Mouse (Mus musculus) megakaryocyte, embryonic 14.5 days (primary cell): ENCODE measurements around the gene Acp4. TPM values are rescaled to one million over a fixed set of nuclear protein-coding genes. Genes with fewer than 3 reads are reported as not detected.

Experiments
- H3K27me3 ChIP-seq: replicated peaks from 2 replicates; pipeline ENCODE3; 2012; ENCODE audit warnings: inconsistent platforms
- H3K36me3 ChIP-seq: replicated peaks from 2 replicates; pipeline ENCODE3; 2012; ENCODE audit warnings: low read length, inconsistent platforms, mixed read lengths
- H3K4me1 ChIP-seq: 2 replicates; pipeline ENCODE4 v1.6.1; 2012; ENCODE audit warnings: inconsistent platforms
- H3K4me3 ChIP-seq: replicated peaks from 2 replicates; pipeline ENCODE3; 2012; ENCODE audit warnings: moderate library complexity, mild to moderate bottlenecking, inconsistent platforms
- H3K9me3 ChIP-seq: 2 replicates; pipeline ENCODE4 v1.6.1; 2012; ENCODE audit warnings: inconsistent platforms
- FLI1 ChIP-seq: IDR thresholded peaks from 2 replicates; pipeline ENCODE4 v1.6.1; 2012; ENCODE audit warnings: low read length, inconsistent platforms, mixed read lengths
- GATA1 ChIP-seq: IDR thresholded peaks from 3 replicates; pipeline ENCODE4 v1.6.1; 2012; ENCODE audit warnings: mixed read lengths, low read length, inconsistent platforms, borderline replicate concordance
- polyA plus RNA-seq: library from polyadenylated mRNA; stranded (reverse); fragments of >175 nt; gene quantifications from 2 replicates; pipeline ENCODE4 v1.2.3, GENCODE M21; 2012; ENCODE audit warnings: low replicate concordance; ENCODE audit not compliant: insufficient read depth

The Acp4 gene
- polyA plus RNA-seq, 1 experiment = not detected

GRCm38 (mm10) chr7:44281586-44281985, 24.4 kb upstream of the Acp4 start:
- no peaks in the 10 kb centered on the region for H3K36me3 ChIP-seq
- H3K9me3 ChIP-seq = peaks cover 9% of the 10 kb centered on the region
- H3K4me3 ChIP-seq = no peak overlapping the region
- peaks cover 36% of the 10 kb centered on the region for H3K27me3 ChIP-seq
- no peaks in the 10 kb centered on the region for H3K4me1 ChIP-seq
- TF ChIP-seq GATA1 (no peak), FLI1 (no peak)

DNA sequence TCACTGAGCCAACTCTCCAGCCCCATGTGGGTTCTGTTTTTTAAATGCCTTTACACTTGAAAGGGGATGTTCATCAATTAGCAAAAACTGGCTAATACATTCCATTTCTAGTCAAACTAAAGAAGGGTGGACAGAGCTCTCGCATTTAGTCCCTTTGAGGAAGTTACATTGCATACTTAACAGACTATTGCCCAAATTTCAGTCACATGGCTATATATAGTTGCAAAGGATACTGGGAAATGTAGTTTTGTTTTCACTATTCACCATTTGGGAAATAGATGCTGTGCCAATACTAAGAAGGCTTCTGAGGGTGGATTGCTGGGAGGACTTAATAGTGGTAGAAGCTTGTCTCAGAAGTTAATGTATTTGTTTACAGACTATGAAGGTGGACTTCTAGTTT, 23.8 kb upstream of the Acp4 start:
- Histone ChIP-seq H3K36me3 (no peaks in the 10 kb centered on the region), H3K9me3 (peaks cover 12% of the 10 kb centered on the region), H3K4me1 (no peaks in the 10 kb centered on the region), H3K27me3 (peaks cover 38% of the 10 kb centered on the region), H3K4me3 (no peak overlapping the region)
- no peak for TF ChIP-seq GATA1
- TF ChIP-seq FLI1 = no peak

DNA sequence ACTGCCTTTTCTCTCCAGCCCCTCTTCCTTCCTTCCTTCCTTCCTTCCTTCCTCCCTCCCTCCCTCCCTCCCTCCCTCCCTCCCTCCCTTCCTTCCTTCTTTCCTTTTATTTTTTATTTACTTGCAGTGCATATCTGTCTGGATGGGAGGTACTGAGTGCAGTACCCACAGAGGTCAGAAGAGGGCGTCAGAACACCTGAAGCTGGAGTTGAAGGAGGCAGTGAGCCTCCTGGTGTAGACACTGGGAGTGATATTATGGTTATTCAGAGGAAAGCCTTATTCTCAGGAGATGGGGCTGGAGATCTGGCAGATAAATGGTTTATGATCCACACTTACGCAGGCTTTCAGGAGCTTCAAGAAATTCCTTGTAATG, 20.1 kb upstream of the Acp4 start:
- peaks cover 12% of the 10 kb centered on the region for H3K9me3 ChIP-seq
- no peaks in the 10 kb centered on the region; the same call in 1 of the 2 replicates for H3K4me1 ChIP-seq
- TF ChIP-seq GATA1 (no peak), FLI1 (no peak)
- no peak overlapping the region for H3K4me3 ChIP-seq
- H3K27me3 ChIP-seq = peaks cover 46% of the 10 kb centered on the region
- no peaks in the 10 kb centered on the region for H3K36me3 ChIP-seq

DNA sequence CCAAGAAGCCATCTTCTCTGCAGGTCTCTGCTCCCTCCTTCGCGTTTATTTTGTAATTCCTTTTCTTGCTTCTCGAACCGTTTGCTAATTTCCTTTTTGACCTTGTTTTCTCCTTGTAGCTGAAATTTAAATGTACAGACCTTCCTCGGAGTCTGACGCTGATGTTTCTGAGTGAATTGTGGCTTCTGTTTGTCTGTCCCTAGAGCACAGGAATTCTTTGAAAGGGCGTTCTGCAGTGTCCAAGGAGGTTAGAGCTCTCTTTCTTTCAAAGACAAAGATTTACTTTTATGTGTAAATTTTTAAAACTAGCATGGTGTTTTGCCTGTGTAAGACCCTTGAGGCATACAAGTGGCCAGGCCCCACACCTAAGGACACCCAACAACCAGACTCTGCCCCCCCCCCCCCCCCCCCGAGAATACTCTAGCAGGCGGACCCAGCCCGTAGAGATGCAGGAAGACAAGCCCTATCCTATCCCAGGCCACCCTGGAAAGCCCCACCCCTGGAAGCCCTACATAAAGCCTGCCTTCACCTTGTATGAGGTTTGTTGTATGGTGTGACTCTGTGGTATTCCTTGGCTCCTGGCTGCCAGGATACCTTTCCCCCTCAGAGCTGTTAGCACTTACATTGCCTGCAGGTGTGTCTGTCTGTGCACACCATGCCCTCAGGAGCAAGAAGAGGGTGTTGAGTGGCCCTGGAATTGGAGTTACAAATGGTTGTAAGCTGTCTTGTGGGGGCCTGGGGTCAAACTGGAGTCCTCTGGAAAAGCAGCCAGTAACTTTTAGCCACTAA, 19.5 kb upstream of the Acp4 start:
- H3K4me1 ChIP-seq = no peaks in the 10 kb centered on the region; the same call in 1 of the 2 replicates
- H3K27me3 ChIP-seq = peaks cover 41% of the 10 kb centered on the region
- no peak overlapping the region for H3K4me3 ChIP-seq
- peaks cover 12% of the 10 kb centered on the region for H3K9me3 ChIP-seq
- no peaks in the 10 kb centered on the region for H3K36me3 ChIP-seq
- TF ChIP-seq FLI1 = no peak
- TF ChIP-seq GATA1 = no peak

GRCm38 (mm10) chr7:44275546-44275945, 18.4 kb upstream of the Acp4 start:
- H3K4me3 ChIP-seq = no peak overlapping the region
- peaks cover 38% of the 10 kb centered on the region for H3K27me3 ChIP-seq
- H3K36me3 ChIP-seq = no peaks in the 10 kb centered on the region
- peaks cover 16% of the 10 kb centered on the region for H3K9me3 ChIP-seq
- TF ChIP-seq GATA1 = no peak
- TF ChIP-seq FLI1 = no peak
- no peaks in the 10 kb centered on the region; the same call in 1 of the 2 replicates for H3K4me1 ChIP-seq

DNA sequence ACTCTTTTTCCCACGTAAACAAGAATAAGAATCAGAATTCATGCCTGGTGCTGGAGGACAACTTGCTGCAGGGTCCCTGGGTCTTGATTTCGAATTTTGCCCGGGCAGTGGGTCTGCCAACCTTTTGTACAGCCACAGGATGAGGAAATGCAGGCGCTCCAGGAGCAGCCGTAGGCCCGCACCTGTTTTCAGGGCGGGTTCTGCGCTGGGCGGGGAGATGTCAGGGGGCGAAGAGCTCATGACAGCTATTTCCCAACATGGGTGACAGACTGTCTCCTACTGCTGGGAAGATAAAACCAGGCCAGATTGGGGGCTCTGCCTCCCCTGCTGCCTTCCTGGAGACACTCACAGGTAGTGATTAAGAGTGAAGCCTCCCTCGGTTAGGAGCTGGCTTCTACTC, 16.9 kb upstream of the Acp4 start:
- Histone ChIP-seq H3K36me3 (no peaks in the 10 kb centered on the region), H3K27me3 (peaks cover 34% of the 10 kb centered on the region), H3K9me3 (peaks cover 16% of the 10 kb centered on the region), H3K4me1 (no peaks in the 10 kb centered on the region; the same call in 1 of the 2 replicates), H3K4me3 (no peak overlapping the region)
- TF ChIP-seq GATA1 (no peak), FLI1 (no peak)

- Histone ChIP-seq H3K4me3 (no peak overlapping the region), H3K9me3 (peaks cover 16% of the 10 kb centered on the region), H3K36me3 (no peaks in the 10 kb centered on the region), H3K27me3 (peaks cover 37% of the 10 kb centered on the region), H3K4me1 (no peaks in the 10 kb centered on the region; the same call in 1 of the 2 replicates)
- TF ChIP-seq FLI1 = no peak
- TF ChIP-seq GATA1 = no peak
Measured at GRCm38 (mm10) chr7:44273446-44273845, 16.3 kb upstream of the Acp4 start.

DNA sequence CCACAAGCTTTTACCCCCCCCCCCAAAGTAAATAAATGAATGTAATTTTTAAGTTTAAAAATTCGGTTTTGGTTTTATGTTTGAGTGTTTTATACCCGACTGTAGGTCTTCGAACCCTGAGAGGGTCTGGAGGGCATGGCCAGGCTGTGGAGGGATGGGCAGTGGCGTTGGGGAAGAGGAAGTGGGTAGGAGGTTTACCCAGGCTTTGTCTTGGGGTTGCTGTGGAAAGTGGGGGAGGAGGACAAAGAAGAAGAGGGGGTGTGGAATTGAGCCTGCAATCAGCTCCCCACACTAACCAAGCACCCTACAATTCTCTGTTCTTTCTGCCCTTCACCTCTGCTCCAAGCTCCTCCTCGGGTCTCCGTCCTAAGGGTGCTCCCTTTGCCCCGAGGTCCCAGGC, 15.4 kb upstream of the Acp4 start:
- H3K27me3 ChIP-seq = peaks cover 40% of the 10 kb centered on the region
- no peaks in the 10 kb centered on the region; the same call in 1 of the 2 replicates for H3K4me1 ChIP-seq
- peaks cover 7% of the 10 kb centered on the region; the same call in 1 of the 2 replicates for H3K9me3 ChIP-seq
- TF ChIP-seq GATA1 (no peak), FLI1 (no peak)
- no peak overlapping the region for H3K4me3 ChIP-seq
- no peaks in the 10 kb centered on the region for H3K36me3 ChIP-seq

DNA sequence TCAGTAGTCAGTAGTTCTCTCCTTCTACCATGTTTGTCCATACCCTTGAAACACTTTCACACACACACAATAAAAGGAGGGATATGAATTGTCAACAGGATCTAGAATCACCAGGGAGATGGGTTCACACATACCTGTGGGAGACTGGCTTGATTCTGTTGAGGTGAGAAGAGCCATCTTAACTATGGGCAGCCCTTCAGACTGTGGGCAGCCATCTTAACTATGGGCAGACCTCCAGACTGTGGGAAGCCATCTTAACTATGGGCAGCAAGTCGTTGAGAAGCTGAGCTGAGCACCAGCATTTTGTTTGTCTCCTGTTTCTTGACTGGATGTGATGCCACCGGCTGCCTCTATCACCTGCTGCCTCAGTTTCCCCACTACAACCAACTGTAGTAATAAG, 14.1 kb upstream of the Acp4 start:
- Histone ChIP-seq H3K27me3 (peaks cover 48% of the 10 kb centered on the region), H3K9me3 (peaks cover 7% of the 10 kb centered on the region; the same call in 1 of the 2 replicates), H3K36me3 (no peaks in the 10 kb centered on the region), H3K4me1 (no peaks in the 10 kb centered on the region; the same call in 1 of the 2 replicates), H3K4me3 (no peak overlapping the region)
- TF ChIP-seq GATA1 (no peak), FLI1 (no peak)

DNA sequence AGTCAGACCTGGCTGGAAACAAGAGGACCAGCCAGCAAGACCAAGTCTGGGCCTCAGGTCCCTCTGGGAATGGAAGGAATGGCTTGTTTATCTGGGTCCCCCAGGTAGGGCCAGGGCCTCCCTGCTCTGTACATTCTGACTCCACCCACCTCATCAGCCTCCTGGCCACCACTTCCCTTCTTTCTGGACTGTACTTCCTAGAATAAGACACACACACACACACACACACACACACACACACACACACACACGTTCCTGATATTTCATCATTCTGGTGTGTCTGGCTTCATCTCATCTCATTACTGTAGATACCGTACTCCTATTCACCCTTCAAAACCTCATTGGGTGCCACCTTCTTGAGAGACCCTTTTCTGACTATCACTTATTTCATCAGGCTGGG, 12.2 kb upstream of the Acp4 start:
- H3K4me1 ChIP-seq = peaks cover 2% of the 10 kb centered on the region; the same call in 1 of the 2 replicates
- H3K4me3 ChIP-seq = no peak overlapping the region
- peaks cover 4% of the 10 kb centered on the region; the same call in 1 of the 2 replicates for H3K9me3 ChIP-seq
- TF ChIP-seq FLI1 (no peak), GATA1 (no peak)
- H3K27me3 ChIP-seq = peaks cover 46% of the 10 kb centered on the region
- no peaks in the 10 kb centered on the region for H3K36me3 ChIP-seq
